Mouse (Mus musculus): ENCODE measurements at regions not wholly inside any gene's neighbourhood (a gene's known extent, or its start where the extent isn't known, plus 50 kb on each side); places are given as distances from the start of the nearest gene placed in this dataset.

- no peak for TF ChIP-seq POLR2A (IDR thresholded peaks at IDR 0.05; ENCODE audit: low read depth, low read length)
- no peak for TF ChIP-seq CTCF (IDR thresholded peaks at IDR 0.05; ENCODE audit: extremely low read depth, insufficient read depth, insufficient read length, insufficient replicate concordance)
Measured at GRCm38 (mm10) chr1:63903201-63903600, 134.1 kb upstream of the 4933402D24Rik start.

Measured in spleen, adult 2 months (tissue).